Mouse (Mus musculus): ENCODE data around the gene Cox10. TPM values are rescaled to one million over a fixed set of nuclear protein-coding genes. Genes with fewer than 3 reads are reported as not detected.
"Not testable (repeated sequence)": the region's sequence is repeated elsewhere in the genome, so short reads cannot be mapped to it uniquely, and the experiment has no call there.

Gene Cox10
- total RNA-seq (2021), result 10 to 100 TPM; 26.3 to 28.1 TPM
- polyA plus RNA-seq (2012; rRNA removed), result 19.6 and 21.2 TPM in 2 replicates
- long read RNA-seq, transcript Cox10-201 (7 exons, 2,915 nt), result major isoform, 27 of 33 reads
- long read RNA-seq, partial matches to known transcripts, result 3 of 33 reads
- long read RNA-seq, other reads (novel, unspliced or antisense), result 2 of 33 reads

DNA sequence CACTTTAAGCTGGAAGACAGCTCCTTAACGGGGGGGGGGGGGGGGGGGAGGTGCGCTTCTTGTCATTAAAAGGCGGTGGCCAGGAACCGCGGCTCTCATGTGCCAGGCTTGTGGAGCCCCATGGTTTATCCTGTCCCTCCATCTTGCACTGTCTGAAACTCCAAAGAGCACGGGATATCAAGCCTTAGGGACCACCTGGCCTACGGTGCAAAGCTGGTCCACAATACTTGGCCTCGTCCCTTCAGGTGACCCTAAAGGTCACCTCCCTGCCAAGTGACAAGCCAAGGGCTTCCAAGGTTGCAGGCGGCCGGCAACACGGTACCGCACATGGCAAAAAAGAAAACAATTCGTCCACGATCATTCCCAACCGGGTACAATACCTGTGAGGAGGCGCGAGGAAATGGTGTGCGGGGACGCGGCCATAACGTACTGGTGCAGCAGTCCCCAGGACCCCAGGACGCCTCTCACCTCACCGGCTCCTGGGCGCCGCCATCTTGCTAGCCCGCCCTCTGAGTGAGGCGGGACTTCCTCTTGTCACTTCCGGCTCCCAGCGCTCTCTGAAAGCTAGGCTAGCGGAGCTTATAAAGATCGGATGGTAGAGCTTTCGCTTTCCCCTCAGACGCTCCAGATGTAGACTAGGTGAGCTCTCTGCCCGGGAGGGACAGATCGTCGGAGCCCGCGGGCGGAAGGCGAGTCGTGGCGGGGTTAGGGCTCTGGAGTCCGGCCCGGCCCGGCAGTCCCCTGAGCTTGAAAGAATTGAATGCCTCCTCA, at the start of gene Cox10:
Gene Cox10, minus strand, starts transcription at position 513 of the 771 bp plus-strand sequence.
- peak; percentile 91 for DNase-seq

GRCm38 (mm10) chr11:64128016-64128415, 48.7 kb upstream of the Cox10 start:
- DNase-seq, result no peak

DNA sequence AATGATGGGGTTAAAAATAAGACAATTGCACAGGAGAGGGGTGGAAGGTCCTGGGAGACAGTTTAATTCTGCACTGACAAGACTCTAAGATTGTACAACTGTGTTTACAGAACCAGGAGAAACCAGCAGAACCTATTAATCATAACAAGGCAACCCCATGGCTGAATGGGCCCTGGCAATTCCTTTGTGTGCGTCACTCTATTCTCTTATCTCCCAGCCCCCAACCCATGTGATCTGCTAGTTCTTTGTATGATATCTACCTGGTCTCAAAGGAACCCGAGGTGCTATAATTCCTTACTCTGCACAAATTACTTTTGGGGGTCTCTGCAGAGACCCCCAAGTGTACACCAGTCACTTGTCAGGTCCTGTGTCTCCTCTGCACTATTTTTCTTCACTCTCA, 46.2 kb upstream of the Cox10 start:
- DNase-seq, result peak; percentile 42

DNA sequence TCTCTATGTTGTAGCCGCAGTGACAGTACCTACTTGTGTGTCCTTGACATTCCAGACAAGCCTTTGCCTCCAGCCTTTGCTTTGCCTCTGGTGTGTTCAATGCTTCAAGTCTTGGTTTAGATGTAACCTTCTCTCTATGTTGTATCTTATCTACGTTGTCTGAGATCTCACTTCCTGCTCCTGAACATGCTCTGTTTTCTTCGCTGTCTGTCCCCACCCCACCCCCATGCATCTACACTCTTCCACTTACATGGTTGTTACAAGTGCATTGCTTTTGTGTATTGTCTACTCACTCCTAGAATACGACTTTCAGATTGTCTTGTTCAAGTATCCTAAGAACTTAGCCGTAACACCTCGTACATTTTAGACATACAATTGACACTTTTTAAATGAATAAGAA, 43.9 kb upstream of the Cox10 start:
- DNase-seq, result not testable (repeated sequence)

DNA sequence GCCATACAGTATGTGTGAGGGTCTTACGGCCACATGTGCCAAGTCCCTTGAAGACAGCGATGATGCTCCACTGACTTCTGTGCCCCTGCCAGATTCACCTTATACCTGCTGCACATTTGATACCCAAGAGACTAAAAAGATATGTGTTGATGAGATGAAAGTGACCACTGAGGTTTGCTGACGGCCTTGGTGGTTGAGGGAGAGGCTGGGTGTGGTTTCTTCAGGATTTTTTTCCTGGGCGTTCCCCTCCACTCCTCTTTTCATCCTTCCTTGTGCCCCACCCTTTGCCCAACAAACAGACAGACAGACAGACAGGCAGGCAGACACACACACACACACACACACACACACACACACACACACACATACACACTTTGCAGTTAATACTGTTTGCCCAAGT, 37.4 kb upstream of the Cox10 start:
- no peak for DNase-seq

DNA sequence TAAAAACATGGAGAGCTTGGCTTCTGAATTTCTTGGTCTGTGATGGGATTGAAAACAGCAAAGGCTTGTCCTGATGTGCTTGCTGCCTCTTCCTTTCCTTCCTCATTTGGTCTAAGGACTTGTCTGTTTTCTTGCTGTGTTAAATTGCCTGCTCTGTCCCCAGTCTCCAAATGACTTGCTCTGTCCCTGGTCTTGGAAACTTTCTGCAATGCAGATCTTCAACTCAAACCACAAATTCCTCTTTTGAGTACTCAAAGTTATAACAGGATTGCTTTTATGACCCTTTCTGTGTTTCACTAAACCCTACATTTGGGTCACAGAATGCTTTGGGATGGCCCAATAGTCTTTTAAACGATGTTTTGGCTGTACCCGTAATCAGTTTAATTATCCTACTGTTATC, 36.6 kb upstream of the Cox10 start:
- no peak for DNase-seq

DNA sequence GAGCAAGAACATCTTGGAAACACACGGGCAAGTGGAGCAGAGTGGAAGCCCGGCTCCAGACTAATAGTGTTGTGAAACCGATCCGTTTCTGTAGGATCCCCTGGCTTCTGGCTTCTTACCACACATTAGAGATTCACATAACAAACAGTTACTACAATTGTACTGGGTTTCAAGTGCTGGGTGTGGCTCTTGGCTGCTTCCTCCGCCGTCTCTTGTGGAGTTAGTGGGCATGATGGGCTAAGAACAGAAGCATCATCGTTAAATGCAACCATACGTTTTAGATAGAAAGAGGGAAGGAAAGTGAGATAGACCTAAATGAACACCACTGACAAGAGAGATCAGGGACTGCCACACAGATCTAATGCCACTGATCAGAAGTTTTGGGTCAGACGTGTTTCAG, 35.8 kb upstream of the Cox10 start:
- no peak for DNase-seq

- DNase-seq, result no peak
Measured at GRCm38 (mm10) chr11:64100060-64100459, 20.8 kb upstream of the Cox10 start.

- no peak for DNase-seq
Measured at GRCm38 (mm10) chr11:64093058-64093457, 13.8 kb upstream of the Cox10 start.

- no peak for DNase-seq
Measured at GRCm38 (mm10) chr11:64091150-64091549, 11.9 kb upstream of the Cox10 start.

- DNase-seq, result peak; percentile 17
Measured at GRCm38 (mm10) chr11:64089682-64090081, 10.4 kb upstream of the Cox10 start.

- no peak for DNase-seq
Measured at GRCm38 (mm10) chr11:64085888-64086287, 6.6 kb upstream of the Cox10 start.

DNA sequence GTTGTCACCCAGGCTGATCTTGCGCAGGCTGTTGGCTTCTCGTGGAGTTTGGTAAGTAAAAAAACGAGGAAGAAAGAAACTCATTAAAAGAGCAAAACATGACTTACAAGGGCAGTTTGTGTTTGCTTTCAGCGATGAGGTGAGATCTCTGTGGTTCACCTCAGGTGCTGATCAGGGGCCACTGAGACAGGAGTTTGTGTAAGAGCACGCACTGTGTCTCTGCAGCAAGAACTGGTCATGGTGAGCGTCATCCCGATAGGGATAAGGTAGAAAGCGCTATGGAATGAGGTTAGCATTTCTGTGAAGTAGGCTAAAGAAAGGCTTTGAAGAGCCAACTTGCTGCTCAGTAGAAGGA, 436 bp upstream of the Cox10 start:
- DNase-seq, result no peak

DNA sequence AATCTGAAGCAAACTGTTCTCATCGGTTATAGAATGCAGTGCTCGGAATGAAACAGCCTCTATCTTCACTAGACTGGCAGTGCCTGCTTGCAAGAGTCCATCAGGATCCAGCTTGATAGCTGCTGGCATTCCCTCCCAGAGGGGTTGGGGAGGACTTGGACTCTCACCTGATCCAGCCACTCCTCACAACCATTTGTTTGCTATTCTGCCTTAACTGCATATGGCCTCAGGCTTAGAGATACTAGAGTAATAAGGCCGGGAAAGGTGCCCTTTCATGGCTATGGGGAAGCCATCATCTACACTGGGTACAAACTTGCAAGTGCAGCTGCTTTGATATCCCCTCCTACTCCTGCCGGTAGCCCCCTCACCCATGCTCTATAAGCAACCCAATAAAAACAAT, 3.1 kb downstream of the Cox10 start:
- DNase-seq, result no peak

- no peak for DNase-seq
Measured at GRCm38 (mm10) chr11:64073379-64073778, 5.9 kb downstream of the Cox10 start.

GRCm38 (mm10) chr11:64071536-64071935, 7.7 kb downstream of the Cox10 start:
- DNase-seq, result no peak

DNA sequence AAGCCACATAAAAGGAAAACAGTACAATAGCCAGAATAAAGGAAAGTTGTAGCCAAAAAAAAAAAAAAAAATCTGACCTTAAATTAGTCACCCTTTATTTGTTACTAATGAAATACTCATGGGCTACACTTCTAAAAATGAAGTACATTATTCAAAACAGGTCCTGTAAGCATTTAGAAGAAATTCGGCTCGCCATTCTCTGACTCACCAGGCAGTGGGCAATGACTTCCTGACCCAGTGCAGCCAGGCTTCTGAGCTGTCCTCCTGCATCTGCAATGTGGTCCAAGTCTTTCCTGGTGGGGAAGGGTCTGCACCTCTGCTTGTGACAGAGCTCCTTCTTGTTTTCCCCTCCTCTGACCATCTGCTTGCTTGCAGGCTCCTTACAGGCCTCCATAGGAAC, 13.3 kb downstream of the Cox10 start:
- DNase-seq, result peak; percentile 18

- DNase-seq, result no peak
Measured at GRCm38 (mm10) chr11:64063130-64063529, 16.1 kb downstream of the Cox10 start.

DNA sequence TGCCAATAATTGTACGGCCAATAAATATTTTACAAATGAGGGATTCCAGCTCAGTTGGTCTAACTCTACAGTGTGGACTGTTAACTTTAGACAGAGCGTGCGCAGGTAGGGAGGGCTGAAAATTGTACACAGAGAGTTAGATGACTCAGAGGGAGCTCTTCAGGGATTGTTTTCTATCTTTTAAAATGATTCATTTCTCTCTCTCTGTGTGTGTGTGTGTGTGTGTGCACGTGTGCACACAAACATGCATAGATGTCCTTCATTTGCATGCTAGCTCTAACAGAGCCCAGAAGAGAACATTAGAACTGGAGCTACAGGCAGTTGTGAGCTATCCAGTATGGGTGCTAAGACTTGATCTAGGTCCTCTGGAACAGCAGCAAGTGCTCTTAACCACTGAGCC, 17.0 kb downstream of the Cox10 start:
- no peak for DNase-seq

DNA sequence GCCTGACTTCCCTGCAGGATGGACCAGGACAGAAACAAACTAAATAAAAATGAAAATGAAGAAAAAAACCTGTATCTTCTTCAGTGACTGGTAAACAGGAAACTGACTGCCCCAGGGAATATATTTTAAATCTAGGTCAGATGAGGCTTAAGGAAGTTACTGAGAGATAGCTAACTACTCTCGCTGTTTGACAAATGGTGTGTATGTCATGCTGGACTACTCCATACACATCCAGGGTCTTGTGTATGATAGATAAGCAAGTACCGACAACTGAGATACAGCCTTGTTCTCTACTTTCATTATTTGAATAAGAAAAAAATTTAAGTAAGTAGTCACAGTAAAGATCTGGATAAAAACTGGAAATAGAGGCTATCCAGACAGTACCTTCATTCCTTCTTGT, 20.0 kb downstream of the Cox10 start:
- no peak for DNase-seq

GRCm38 (mm10) chr11:64058474-64058873, 20.8 kb downstream of the Cox10 start:
- DNase-seq, result no peak

DNA sequence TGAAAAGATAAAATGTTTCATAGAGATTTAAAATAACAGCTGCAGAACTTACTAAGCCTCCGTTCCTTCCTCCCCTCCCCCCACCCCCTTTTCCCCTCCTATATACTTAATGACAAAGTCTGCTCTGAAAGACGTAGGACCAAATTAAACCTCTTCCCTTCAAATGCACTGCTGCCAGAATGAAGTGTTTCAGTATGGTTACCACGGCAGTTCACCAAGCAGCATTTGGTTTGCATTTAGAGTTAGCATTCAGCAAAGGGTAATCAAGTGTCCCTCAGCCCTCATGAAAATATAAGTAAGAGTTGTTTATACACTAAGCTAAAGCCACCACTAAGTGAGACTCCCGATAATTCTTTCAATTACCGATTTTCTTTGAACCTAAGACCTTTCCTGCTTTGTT, 25.9 kb downstream of the Cox10 start:
- no peak for DNase-seq

DNA sequence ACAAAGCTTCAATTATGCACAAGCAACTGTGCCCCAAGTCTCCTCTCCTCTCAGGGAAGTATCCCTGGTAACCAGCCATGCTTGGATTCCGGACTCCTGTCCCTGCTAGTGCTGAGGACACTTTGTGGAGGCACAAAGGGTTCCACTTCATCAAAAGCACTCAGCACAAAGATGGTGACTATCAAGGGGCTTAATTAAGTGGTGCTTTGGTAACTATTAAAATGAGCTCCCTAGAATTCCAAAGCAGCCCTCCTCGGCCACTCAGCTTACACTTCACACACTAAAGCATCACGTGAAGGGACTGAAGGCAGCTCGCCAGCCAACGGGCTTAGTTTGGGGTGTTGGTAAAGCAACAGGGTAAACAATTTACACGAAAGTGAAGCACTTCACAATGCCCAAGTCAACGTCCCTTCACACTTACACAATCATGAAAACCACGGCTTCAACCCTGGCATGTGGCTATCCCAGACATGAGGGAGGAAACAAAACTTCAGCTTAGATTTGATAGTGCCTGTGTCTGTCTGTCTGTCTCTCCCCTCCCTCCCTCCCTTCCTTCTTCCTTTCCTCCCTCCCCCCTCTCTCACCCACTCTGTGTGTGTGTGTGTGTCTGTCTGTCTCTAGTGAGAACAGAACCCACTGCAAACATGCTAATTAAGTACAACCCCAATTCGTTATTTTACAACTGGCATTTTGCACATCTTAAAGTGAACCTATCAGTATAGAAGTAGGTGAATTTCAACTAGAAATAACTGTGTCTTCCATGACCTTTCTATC, 27.9 kb downstream of the Cox10 start:
- DNase-seq, result no peak

Measured in adrenal gland, adult 2 months (tissue).